Mouse (Mus musculus): ENCODE measurements at regions not wholly inside any gene's neighbourhood (a gene's known extent, or its start where the extent isn't known, plus 50 kb on each side); places are given as distances from the start of the nearest gene placed in this dataset.

GRCm38 (mm10) chr13:84399345-84400170, 177.5 kb downstream of the Tmem161b start:
- no peak for DNase-seq (ENCODE audit: low spot score in 2 of 2)

- no peak for DNase-seq (ENCODE audit: low spot score in 2 of 2)
Measured at GRCm38 (mm10) chr13:84401006-84401405, 178.9 kb downstream of the Tmem161b start.

- DNase-seq (ENCODE audit: low spot score in 2 of 2) = no peak
Measured at GRCm38 (mm10) chr13:84404566-84405194, 182.6 kb downstream of the Tmem161b start.

- no peak for DNase-seq (ENCODE audit: low spot score in 2 of 2)
Measured at GRCm38 (mm10) chr13:84434444-84434843, 212.3 kb downstream of the Tmem161b start.

GRCm38 (mm10) chr13:84437586-84438443, 215.7 kb downstream of the Tmem161b start:
- no peak for DNase-seq (ENCODE audit: low spot score in 2 of 2)

- no peak for DNase-seq (ENCODE audit: low spot score in 2 of 2)
Measured at GRCm38 (mm10) chr13:84438444-84438766, 216.3 kb downstream of the Tmem161b start.

GRCm38 (mm10) chr13:84448514-84448913, 226.4 kb downstream of the Tmem161b start:
- no peak for DNase-seq (ENCODE audit: low spot score in 2 of 2)

GRCm38 (mm10) chr13:84449001-84449551, 227.0 kb downstream of the Tmem161b start:
- DNase-seq (ENCODE audit: low spot score in 2 of 2) = no peak
